Mouse (Mus musculus): Measurements from ENCODE around the gene Ibsp. TPM values are rescaled to one million over a fixed set of nuclear protein-coding genes. Genes with fewer than 3 reads are reported as not detected.

Ibsp gene
- polyA plus RNA-seq, 1 experiment = not detected

GRCm38 (mm10) chr5:104342881-104343280 lies 43.9 kb downstream of the Ibsp start:
- no peak for DNase-seq (ENCODE audit: low read depth)

GRCm38 (mm10) chr5:104344526-104345240 lies 45.7 kb downstream of the Ibsp start:
- no peak for DNase-seq (ENCODE audit: low read depth)

DNA sequence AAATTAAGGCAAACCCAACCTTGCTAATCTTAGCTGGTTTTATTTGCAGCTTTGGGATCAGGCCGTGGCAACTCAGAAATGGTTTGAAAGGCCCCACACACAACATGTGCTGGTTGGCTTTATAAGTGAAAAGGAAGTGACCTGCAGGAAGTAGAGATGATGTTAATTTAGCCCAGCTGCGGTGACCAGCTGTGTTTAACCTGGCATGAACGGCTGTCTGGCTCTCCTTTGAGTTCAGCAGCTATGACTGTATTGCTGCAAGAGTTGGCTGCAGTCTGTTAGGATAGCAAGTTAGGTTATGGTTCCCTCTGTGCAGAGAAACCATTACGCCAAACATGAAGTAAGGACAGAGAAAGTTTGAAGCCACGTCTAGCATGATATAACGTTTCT lies 46.3 kb downstream of the Ibsp start:
- DNase-seq (ENCODE audit: low read depth) = no peak

- no peak for DNase-seq (ENCODE audit: low read depth)
Measured at GRCm38 (mm10) chr5:104351041-104351440, 52.1 kb downstream of the Ibsp start.

GRCm38 (mm10) chr5:104351874-104352273 lies 52.9 kb downstream of the Ibsp start:
- DNase-seq (ENCODE audit: low read depth) = no peak

DNA sequence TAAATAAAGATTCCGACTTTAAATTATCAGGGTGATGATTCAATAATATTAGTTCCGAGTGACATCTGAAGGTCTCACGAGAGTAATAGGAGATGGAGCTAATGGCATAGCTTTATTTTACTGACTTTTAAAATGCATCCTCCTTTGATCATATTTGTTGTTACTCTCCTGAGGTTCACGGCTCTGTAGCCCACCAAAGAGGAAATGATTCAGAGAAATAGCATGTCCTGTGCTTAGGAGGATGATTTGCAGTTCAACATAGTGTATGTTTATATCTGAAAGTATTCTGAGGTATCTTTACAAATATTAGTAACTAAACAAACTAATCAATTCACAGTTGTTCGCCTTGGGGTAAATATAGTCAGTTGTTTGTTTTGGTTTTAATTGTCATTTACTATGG lies 58.6 kb downstream of the Ibsp start:
- DNase-seq (ENCODE audit: low read depth) = no peak

DNA sequence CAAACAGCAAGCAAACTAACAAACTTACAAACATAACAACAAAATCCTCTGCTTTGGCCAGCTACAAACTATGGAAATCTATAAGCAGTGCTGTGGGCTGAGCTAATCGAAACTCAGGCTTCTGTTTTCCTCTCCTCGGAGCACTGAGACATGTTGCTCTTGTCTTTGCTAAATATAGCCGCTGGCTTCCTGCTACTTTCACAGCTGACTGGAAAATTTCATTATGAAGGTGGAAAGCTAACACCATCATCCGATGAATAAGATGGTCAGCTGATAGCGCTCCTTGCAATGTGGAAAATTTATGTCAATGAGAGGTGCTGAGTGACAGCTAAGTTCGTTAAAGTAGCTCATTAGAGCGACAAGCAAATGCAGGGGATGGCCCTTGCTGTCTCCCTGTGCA lies 59.6 kb downstream of the Ibsp start:
- DNase-seq (ENCODE audit: low read depth) = no peak

DNA sequence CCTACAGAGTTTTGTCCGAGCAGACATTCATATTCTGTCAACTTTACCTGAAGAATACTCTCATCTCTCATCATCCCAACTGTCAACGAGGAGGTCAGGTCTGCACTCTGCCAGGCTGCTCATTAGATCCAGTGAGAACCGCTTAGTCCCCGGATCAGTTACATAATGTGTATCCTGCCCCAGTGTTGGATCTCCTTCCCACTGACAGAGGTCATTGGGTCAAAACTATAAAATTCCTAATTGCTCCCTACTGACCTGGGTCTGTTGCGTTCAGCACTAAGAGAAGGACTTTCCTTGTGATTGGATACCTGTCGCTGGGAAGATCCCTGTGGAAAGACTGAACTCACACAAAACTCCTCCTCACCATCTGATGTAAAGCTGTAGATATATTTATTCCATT lies 60.3 kb downstream of the Ibsp start:
- DNase-seq (ENCODE audit: low read depth) = no peak

Other genes with a start within 250 kb of the Ibsp start
- not detected in 2 replicates for gene Gm17660, start 221.6 kb upstream of the Ibsp start, polyA plus RNA-seq (2012; rRNA removed)
- 125 and 148 TPM in 2 replicates for gene Sparcl1, start 185.4 kb upstream of the Ibsp start, polyA plus RNA-seq (2012; rRNA removed)
- not detected in 2 replicates for gene Dspp, start 128.5 kb upstream of the Ibsp start, polyA plus RNA-seq (2012; rRNA removed)
- gene Dmp1, start 96.6 kb upstream of the Ibsp start, polyA plus RNA-seq (2012; rRNA removed) = 0.08 TPM in 1 of 2 replicates, not detected in the other
- not detected in 2 replicates for gene Mepe, start 26.2 kb downstream of the Ibsp start, polyA plus RNA-seq (2012; rRNA removed)
- gene Spp1, start 135.9 kb downstream of the Ibsp start, polyA plus RNA-seq (2012; rRNA removed) = 1.2 and 1.7 TPM in 2 replicates
- 16.9 and 18.1 TPM in 2 replicates for gene Pkd2, start 160.3 kb downstream of the Ibsp start, polyA plus RNA-seq (2012; rRNA removed)
- gene BC005561, start 209.2 kb downstream of the Ibsp start, polyA plus RNA-seq (2012; rRNA removed) = 1.5 and 1.8 TPM in 2 replicates